Mouse (Mus musculus): ENCODE results near the gene 4930583I09Rik.

- TF ChIP-seq CTCF (IDR thresholded peaks at IDR 0.05; ENCODE audit: borderline replicate concordance, extremely low read depth, insufficient read depth, insufficient read length) (no peak), POLR2A (IDR thresholded peaks at IDR 0.05; ENCODE audit: borderline replicate concordance, extremely low read depth, insufficient read depth, insufficient read length, poor library complexity, severe bottlenecking) (no peak)
These were observed 13.3 kb downstream of the 4930583I09Rik start for GRCm38 (mm10) chr17:64822561-64822960.

Data from brain, embryonic 14.5 days (tissue).